Mouse (Mus musculus): ENCODE results near the gene Rbm47. TPM values are rescaled to one million over a fixed set of nuclear protein-coding genes. Genes with fewer than 3 reads are reported as not detected.
"Not testable (repeated sequence)": the region's sequence is repeated elsewhere in the genome, so short reads cannot be mapped to it uniquely, and the experiment has no call there.

Gene Rbm47
- total RNA-seq, 2 experiments from 2014 or later = 0.68 to 5.6 TPM

DNA sequence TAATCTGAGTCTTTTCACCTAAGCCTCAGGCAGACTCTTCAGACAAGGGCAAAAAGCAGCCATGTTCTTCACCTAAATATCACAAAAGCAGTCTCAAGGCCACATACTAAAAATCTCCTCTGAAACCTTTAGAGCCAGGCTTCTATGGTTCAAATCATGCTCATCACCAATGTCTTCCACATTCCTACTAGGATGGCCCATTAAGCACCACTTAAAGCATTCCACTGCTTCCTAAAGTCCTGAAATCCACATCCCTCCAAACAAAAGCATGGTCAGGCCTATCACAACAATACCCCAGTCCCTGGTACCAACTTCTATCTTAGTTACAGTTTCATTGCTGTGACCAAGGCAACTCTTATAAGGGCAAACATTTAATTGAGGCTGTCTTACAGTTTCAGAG, 175.1 kb downstream of the Rbm47 start:
- ATAC-seq (replicated peaks; ENCODE audit: low FRiP score, poor library complexity, severe bottlenecking) = no peak

DNA sequence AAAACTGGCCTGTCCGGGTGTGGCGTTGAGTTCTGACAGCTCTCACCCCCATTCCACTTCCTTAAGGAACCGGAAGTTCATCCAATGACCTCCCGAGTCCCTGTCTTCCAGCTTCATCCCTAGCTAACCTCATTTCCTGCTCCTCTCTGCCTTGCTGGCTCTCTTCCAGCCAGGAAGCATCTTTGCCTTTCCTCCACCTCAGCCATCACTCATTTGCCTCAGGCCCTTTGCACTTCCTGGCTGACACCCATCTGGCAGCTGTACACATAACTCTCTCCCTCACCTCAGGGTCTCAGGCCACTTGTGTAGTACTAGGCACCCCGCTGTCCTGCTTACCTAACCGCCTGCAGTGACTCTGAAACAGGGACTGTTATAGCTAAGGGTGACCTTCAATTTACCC, 178.3 kb downstream of the Rbm47 start:
- no peak for ATAC-seq (replicated peaks; ENCODE audit: low FRiP score, poor library complexity, severe bottlenecking)

DNA sequence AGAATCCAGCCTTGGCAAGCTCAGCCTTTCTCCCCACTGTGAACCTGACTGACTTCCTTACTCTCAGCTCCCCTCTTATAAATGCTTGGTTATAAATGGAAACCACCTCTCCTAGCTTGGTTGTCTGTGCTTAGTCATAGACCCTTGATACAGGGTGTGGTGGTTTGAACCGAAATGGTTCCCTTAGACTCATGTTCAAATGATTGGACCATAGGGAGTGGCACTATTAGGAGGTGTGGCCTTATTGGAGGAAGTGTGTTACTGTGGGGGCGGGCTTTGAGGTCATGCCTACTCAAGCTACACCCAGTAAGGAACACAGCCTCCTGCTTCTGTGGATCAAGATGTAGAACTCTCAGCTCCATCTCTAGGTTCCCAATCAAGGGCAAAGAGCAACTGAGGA, 181.7 kb downstream of the Rbm47 start:
- ATAC-seq (replicated peaks; ENCODE audit: low FRiP score, poor library complexity, severe bottlenecking) = no peak

DNA sequence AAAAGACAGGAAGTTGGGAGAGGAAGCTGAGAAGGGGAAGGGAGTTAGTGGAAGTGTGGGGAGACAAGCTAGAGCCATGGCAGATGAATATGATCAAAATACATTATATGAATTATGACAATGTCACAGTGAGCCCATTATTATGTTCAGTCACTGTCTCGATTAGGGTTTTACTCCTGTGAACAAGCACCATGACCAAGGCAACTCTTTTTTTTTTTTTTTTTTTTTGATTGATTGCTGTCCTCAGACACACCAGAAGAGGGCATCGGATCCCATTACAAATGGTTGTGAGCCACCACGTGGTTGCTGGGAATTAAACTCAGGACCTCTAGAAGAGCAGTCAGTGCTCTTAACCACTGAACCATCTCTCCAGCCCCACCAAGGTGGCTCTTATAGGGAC, 185.9 kb downstream of the Rbm47 start:
- ATAC-seq (replicated peaks; ENCODE audit: low FRiP score, poor library complexity, severe bottlenecking) = not testable (repeated sequence)

DNA sequence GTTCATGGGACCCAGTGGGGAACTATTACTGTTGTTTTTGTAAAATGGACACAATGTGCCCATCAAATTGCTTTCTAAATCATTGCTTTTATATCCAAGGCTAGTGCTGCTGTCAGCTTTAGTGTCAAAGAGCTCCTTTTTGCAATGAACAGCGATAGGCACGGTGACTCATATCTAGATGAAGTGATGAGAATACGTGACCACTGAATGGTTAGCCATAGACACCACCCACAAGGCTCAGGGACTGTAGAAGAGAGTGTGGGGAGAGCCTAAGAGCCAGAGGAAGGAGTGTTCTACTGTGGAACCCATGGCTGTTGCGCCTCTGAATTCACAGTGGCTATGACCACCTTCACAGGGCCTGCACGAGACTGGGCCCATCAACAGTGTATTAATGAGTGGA, 186.5 kb downstream of the Rbm47 start:
- no peak for ATAC-seq (replicated peaks; ENCODE audit: low FRiP score, poor library complexity, severe bottlenecking)

DNA sequence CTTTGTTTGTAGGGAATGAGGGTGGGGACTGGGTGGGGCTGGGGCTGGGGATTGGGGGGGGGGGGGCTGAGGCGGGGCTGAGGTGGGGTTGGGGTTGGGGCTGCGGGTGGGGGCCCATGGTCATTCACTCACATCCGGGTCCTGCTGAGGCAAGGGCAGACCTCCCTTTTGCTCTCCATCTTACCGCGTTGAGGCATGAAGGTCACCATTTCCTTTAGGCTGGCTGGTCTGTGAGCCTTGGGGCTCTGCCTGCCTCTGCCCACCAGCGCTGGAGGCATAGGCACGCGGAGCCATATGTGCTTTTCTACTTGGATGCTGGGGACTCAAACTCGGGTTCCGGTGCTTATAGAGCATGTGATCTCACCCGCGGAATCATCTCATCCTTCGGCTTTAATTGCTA, 197.2 kb downstream of the Rbm47 start:
- no peak for ATAC-seq (replicated peaks; ENCODE audit: low FRiP score, poor library complexity, severe bottlenecking)

DNA sequence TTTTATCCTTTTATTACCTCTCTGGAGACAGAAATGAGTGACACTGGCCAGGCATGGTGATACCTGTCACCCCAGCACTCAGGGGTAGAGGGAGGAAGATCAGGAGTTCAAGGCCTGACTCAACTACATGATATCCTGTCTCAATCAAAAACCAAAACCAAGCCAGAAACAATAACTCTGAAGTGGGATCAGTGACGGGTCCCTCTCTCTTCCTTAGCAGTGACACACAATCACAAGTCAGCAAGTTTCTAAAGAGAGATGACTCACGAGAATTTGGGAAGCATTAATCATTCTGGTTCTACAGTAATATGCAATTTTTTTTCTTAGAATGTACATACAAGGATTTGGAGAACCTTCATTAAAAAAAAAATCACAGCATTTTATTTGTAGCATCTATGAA, 199.7 kb downstream of the Rbm47 start:
- no peak for ATAC-seq (replicated peaks; ENCODE audit: low FRiP score, poor library complexity, severe bottlenecking)

DNA sequence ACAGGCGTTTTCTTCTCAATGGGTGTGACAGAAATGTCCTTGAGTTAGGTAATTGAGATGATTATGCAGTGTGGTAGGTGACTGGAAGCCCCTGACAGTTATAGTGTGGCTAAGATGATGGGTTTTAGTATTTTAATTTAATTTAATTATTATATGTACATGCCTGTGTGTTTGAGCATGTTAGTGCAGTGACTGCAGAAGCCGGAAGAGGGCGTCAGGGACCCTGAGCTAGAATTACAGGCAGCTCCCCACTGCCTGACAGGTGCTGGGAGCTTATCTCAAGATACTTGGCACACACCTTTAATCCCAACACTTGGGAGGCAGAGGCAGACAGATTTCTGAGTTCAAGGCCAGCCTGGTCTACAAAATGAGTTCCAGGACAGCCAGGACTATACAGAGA, 204.9 kb downstream of the Rbm47 start:
- no peak for ATAC-seq (replicated peaks; ENCODE audit: low FRiP score, poor library complexity, severe bottlenecking)

DNA sequence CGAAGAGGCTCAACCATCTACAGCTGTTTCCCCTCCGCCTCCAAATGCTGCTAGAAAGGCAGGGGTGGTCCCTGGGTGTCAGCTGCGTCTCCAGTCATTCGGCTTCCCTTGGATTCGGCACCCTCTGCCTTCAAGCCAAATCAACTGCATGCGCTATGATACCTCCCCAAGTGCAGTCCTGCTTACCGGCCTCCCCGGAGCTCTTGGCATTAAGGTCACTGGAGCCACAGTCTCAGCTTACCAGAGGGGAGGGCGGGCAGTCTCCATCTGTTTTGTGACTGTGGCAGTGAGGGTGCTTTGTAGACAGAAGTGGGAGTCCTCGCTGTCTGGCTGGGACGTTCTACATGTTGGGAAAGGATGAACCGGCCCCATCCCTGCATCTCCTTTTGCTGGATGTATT, 205.8 kb downstream of the Rbm47 start:
- no peak for ATAC-seq (replicated peaks; ENCODE audit: low FRiP score, poor library complexity, severe bottlenecking)

Other genes with a start within 250 kb of the Rbm47 start
- not detected in 2 replicates for gene Chrna9, start 238.2 kb downstream of the Rbm47 start, total RNA-seq (2015; ENCODE audit: low replicate concordance)
- not detected in 2 replicates for gene Chrna9, start 238.2 kb downstream of the Rbm47 start, total RNA-seq (2017; ENCODE audit: low replicate concordance)
- gene 9130230L23Rik, start 168.8 kb downstream of the Rbm47 start, total RNA-seq (2015; ENCODE audit: low replicate concordance) = not detected in 2 replicates
- gene 9130230L23Rik, start 168.8 kb downstream of the Rbm47 start, total RNA-seq (2017; ENCODE audit: low replicate concordance) = not detected in 2 replicates
- not detected in 2 replicates for gene Nsun7, start 86.8 kb upstream of the Rbm47 start, total RNA-seq (2015; ENCODE audit: low replicate concordance)
- not detected in 2 replicates for gene Nsun7, start 86.8 kb upstream of the Rbm47 start, total RNA-seq (2017; ENCODE audit: low replicate concordance)